ENCODE assay signal across 13 mouse cellular contexts in the genomic region with DNA sequence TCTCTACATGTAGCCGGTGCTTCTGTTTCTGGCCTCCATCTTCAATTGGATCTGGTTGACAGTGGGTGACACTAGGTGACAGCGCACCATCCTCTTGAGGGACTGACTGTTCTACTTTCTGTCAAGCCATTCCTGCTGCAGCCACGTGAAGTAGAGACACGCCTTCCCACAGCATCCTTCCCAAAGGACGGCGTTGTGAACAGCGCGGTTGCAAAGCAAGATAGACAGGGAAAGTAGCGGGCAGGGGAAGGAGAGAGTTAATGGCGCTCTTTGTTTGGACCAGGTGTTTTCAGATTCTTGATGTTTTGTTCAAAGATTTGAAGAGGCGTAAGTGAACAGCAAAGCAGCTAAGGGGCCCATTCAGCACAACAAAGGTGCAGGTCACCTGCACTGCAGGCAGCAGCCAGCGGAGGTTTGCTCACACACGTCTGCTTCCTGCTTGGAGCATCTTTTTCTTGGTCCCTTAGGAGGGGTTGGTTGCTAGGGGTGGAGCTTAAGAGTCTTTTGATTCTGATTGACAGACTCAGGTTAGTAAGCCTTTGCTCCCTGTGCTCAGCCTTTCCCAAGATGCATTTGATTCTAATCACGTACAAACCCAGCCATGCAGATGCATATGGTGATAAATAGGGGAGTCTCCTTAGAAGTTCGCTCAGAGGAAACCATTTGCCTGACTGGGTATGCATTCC. TPM values are rescaled to one million over a fixed set of nuclear protein-coding genes. Genes with fewer than 3 reads are reported as not detected.
DNase-seq lines count a peak whose midpoint lies in the region; ATAC-seq lines count a peak whose summit lies in the region.
"Had no signal": no experiment of that assay in that cellular context is flagged by ENCODE, and none has a peak within 500 bp of the region (broad histone marks: within the 10 kb centered on the region; RNA-seq: fewer than 3 reads in every experiment).

No protein-coding gene starts in this region.

- peak; percentile 80 for ATAC-seq in hindbrain, embryonic 11.5 days (ENCODE audit: low FRiP score)
- ATAC-seq in midbrain, embryonic 16.5 days = peak; percentile 91
- ATAC-seq: liver, postnatal 0 days had no signal

- H3K4me3 ChIP-seq in hindbrain, embryonic 11.5 days (ENCODE audit: low read depth, low read length) = no peak overlapping the region
- H3K4me3 ChIP-seq in midbrain, embryonic 16.5 days (ENCODE audit: low read depth, low read length) = no peak overlapping the region
- H3K4me3 ChIP-seq: layer of hippocampus, adult 2 months; limb, embryonic 10.5 days had no signal

- H3K9me3 ChIP-seq in hindbrain, embryonic 11.5 days (ENCODE audit: control insufficient read depth, low read length) = no peaks in the 10 kb centered on the region
- H3K9me3 ChIP-seq in midbrain, embryonic 16.5 days (replicated peaks; ENCODE audit: control insufficient read depth, low read length, poor library complexity, severe bottlenecking) = no peaks in the 10 kb centered on the region
- H3K9me3 ChIP-seq: limb, embryonic 10.5 days had no signal

- intact Hi-C loops in heart, postnatal 36 days (cut with DNase I) = no loop called here

- 28% methylated on average over 15 of the region's 15 CpGs for WGBS in hindbrain, embryonic 11.5 days
- WGBS in midbrain, embryonic 16.5 days = 16% methylated on average over 15 of the region's 15 CpGs

- no peak overlapping the region for H3K9ac ChIP-seq in hindbrain, embryonic 11.5 days (ENCODE audit: low read depth, low read length)
- H3K9ac ChIP-seq in midbrain, embryonic 16.5 days (ENCODE audit: low read depth, low read length) = peak overlapping the region; percentile 41; the same call in 1 of the 2 replicates
- H3K9ac ChIP-seq: liver, postnatal 0 days had no signal

- H3K4me1 ChIP-seq in hindbrain, embryonic 11.5 days (replicated peaks; ENCODE audit: control insufficient read depth, insufficient read depth, low read length) = no peaks in the 10 kb centered on the region
- H3K4me1 ChIP-seq in midbrain, embryonic 16.5 days (ENCODE audit: control insufficient read depth, insufficient read depth, low read length) = peaks cover 13% of the 10 kb centered on the region
- H3K4me1 ChIP-seq: limb, embryonic 10.5 days had no signal

- DNase-seq in embryo, embryonic 10 days (ENCODE audit: low spot score) = peak; percentile 14
- DNase-seq in embryo, embryonic 9.5 days (ENCODE audit: extremely low spot score) = no peak
- peak; percentile 49 for DNase-seq in embryo, embryonic 11 days
- DNase-seq in hindbrain, embryonic 11.5 days (ENCODE audit: low spot score) = peak; percentile 63
- DNase-seq in testis, postnatal 10 days (ENCODE audit: low spot score) = no peak
- no peak for DNase-seq in heart, postnatal 36 days
- no peak for DNase-seq in yolk sac, embryonic 10.5 days (ENCODE audit: low spot score)
- DNase-seq: adrenal gland, postnatal 14 days; cerebellum, adult 2 months; liver, postnatal 0 days had no signal

- H3K36me3 ChIP-seq in hindbrain, embryonic 11.5 days (ENCODE audit: control insufficient read depth, insufficient read depth, low read length) = no peaks in the 10 kb centered on the region
- no peaks in the 10 kb centered on the region for H3K36me3 ChIP-seq in midbrain, embryonic 16.5 days (ENCODE audit: control insufficient read depth, insufficient read depth, low read length)
- H3K36me3 ChIP-seq: limb, embryonic 10.5 days had no signal

- H3K27me3 ChIP-seq in hindbrain, embryonic 11.5 days (ENCODE audit: control insufficient read depth, insufficient read depth, low read length) = no peaks in the 10 kb centered on the region
- no peaks in the 10 kb centered on the region for H3K27me3 ChIP-seq in midbrain, embryonic 16.5 days (ENCODE audit: control insufficient read depth, insufficient read depth, low read depth, low read length)

- H3K27ac ChIP-seq in hindbrain, embryonic 11.5 days (ENCODE audit: low read depth, low read length) = no peak overlapping the region
- peak overlapping the region; percentile 67 for H3K27ac ChIP-seq in midbrain, embryonic 16.5 days (ENCODE audit: low read length)
- H3K27ac ChIP-seq: layer of hippocampus, adult 2 months; limb, embryonic 10.5 days had no signal

- H3K4me2 ChIP-seq in hindbrain, embryonic 11.5 days (replicated peaks; ENCODE audit: low read depth, low read length) = 0 out of 2 replicates have a peak overlapping the region, but pooled peaks have one; percentile 15
- H3K4me2 ChIP-seq in midbrain, embryonic 16.5 days (ENCODE audit: low read length) = peak overlapping the region; percentile 35

RNA-seq across cellular contexts. Expression of a gene that starts 29.7 kb away (rescaled TPM):
- polyA plus RNA-seq in hindbrain, embryonic 11.5 days (2014; fragmentation: Nextera tagmentation; extraction: Ambion mirVana) = 4.0 and 8.2 TPM in 2 replicates
- 2.6 and 2.7 TPM in 2 replicates for polyA plus RNA-seq in midbrain, embryonic 16.5 days (2015; fragmentation: Nextera tagmentation; extraction: Ambion mirVana)
- 10 to 100 TPM; 57.2 to 62.0 TPM for total RNA-seq in heart, postnatal 36 days (2021)

Comparison
In these comparisons a context has a peak if more than half of its experiments do, and no peak if none do; other contexts are left out.
1. DNase-seq: peak in embryo, embryonic 10 days (single experiment), embryo, embryonic 11 days (single experiment) and hindbrain, embryonic 11.5 days (single experiment); none in embryo, embryonic 9.5 days (single experiment), testis, postnatal 10 days (single experiment), heart, postnatal 36 days (0 of 2) and yolk sac, embryonic 10.5 days (single experiment).